Mouse (Mus musculus): ENCODE measurements around the gene Med8. TPM values are rescaled to one million over a fixed set of nuclear protein-coding genes. Genes with fewer than 3 reads are reported as not detected.

Med8 gene
- total RNA-seq (2014; fragmentation: Nextera tagmentation) (91.0 and 111 TPM in 2 replicates), total RNA-seq (2017) (70.2 and 96.7 TPM in 2 replicates)

- peak; percentile 98 for ATAC-seq (replicated peaks; ENCODE audit: low FRiP score, low TSS enrichment, poor library complexity, severe bottlenecking)
These were observed at the start of gene Med8, which contains the start of gene Szt2 for GRCm38 (mm10) chr4:118409142-118409900. Gene Med8, plus strand, starts transcription at chr4:118409337. Gene Szt2, minus strand, starts transcription at chr4:118409273.

- peak; percentile 76 for ATAC-seq (replicated peaks; ENCODE audit: low FRiP score, low TSS enrichment, poor library complexity, severe bottlenecking)
These were observed 49.0 kb upstream of the Med8 start for GRCm38 (mm10) chr4:118359896-118360720.

GRCm38 (mm10) chr4:118361451-118361850 is 47.7 kb upstream of the Med8 start:
- no peak for ATAC-seq (replicated peaks; ENCODE audit: low FRiP score, low TSS enrichment, poor library complexity, severe bottlenecking)

GRCm38 (mm10) chr4:118362879-118363278 is 46.3 kb upstream of the Med8 start:
- ATAC-seq (replicated peaks; ENCODE audit: low FRiP score, low TSS enrichment, poor library complexity, severe bottlenecking): no peak

GRCm38 (mm10) chr4:118363985-118364384 is 45.2 kb upstream of the Med8 start:
- no peak for ATAC-seq (replicated peaks; ENCODE audit: low FRiP score, low TSS enrichment, poor library complexity, severe bottlenecking)

GRCm38 (mm10) chr4:118364641-118365040 is 44.5 kb upstream of the Med8 start:
- no peak for ATAC-seq (replicated peaks; ENCODE audit: low FRiP score, low TSS enrichment, poor library complexity, severe bottlenecking)

GRCm38 (mm10) chr4:118365991-118366390 is 43.1 kb upstream of the Med8 start:
- no peak for ATAC-seq (replicated peaks; ENCODE audit: low FRiP score, low TSS enrichment, poor library complexity, severe bottlenecking)

- ATAC-seq (replicated peaks; ENCODE audit: low FRiP score, low TSS enrichment, poor library complexity, severe bottlenecking): no peak
These were observed 41.6 kb upstream of the Med8 start for GRCm38 (mm10) chr4:118367551-118367950.

- ATAC-seq (replicated peaks; ENCODE audit: low FRiP score, low TSS enrichment, poor library complexity, severe bottlenecking): no peak
These were observed 40.5 kb upstream of the Med8 start for GRCm38 (mm10) chr4:118368616-118369015.

- ATAC-seq (replicated peaks; ENCODE audit: low FRiP score, low TSS enrichment, poor library complexity, severe bottlenecking): no peak
These were observed 37.3 kb upstream of the Med8 start for GRCm38 (mm10) chr4:118371822-118372221.

GRCm38 (mm10) chr4:118375999-118376398 is 33.1 kb upstream of the Med8 start:
- no peak for ATAC-seq (replicated peaks; ENCODE audit: low FRiP score, low TSS enrichment, poor library complexity, severe bottlenecking)

GRCm38 (mm10) chr4:118383271-118383670 is 25.9 kb upstream of the Med8 start:
- ATAC-seq (replicated peaks; ENCODE audit: low FRiP score, low TSS enrichment, poor library complexity, severe bottlenecking): no peak

- ATAC-seq (replicated peaks; ENCODE audit: low FRiP score, low TSS enrichment, poor library complexity, severe bottlenecking): no peak
These were observed 21.8 kb upstream of the Med8 start for GRCm38 (mm10) chr4:118387316-118387715.

GRCm38 (mm10) chr4:118390146-118390545 is 19.0 kb upstream of the Med8 start:
- ATAC-seq (replicated peaks; ENCODE audit: low FRiP score, low TSS enrichment, poor library complexity, severe bottlenecking): no peak

GRCm38 (mm10) chr4:118394505-118394904 is 14.6 kb upstream of the Med8 start:
- no peak for ATAC-seq (replicated peaks; ENCODE audit: low FRiP score, low TSS enrichment, poor library complexity, severe bottlenecking)

GRCm38 (mm10) chr4:118395289-118395688 is 13.8 kb upstream of the Med8 start:
- peak; percentile 82 for ATAC-seq (replicated peaks; ENCODE audit: low FRiP score, low TSS enrichment, poor library complexity, severe bottlenecking)

- no peak for ATAC-seq (replicated peaks; ENCODE audit: low FRiP score, low TSS enrichment, poor library complexity, severe bottlenecking)
These were observed 12.7 kb upstream of the Med8 start for GRCm38 (mm10) chr4:118396433-118396832.

- ATAC-seq (replicated peaks; ENCODE audit: low FRiP score, low TSS enrichment, poor library complexity, severe bottlenecking): no peak
These were observed 10.7 kb upstream of the Med8 start for GRCm38 (mm10) chr4:118398400-118398799.

GRCm38 (mm10) chr4:118401421-118401820 is 7.7 kb upstream of the Med8 start:
- ATAC-seq (replicated peaks; ENCODE audit: low FRiP score, low TSS enrichment, poor library complexity, severe bottlenecking): no peak

GRCm38 (mm10) chr4:118401918-118402317 is 7.2 kb upstream of the Med8 start:
- ATAC-seq (replicated peaks; ENCODE audit: low FRiP score, low TSS enrichment, poor library complexity, severe bottlenecking): peak; percentile 78
